Mouse (Mus musculus) adipocyte (in vitro differentiated cells): ENCODE data around the gene Adam19.

Experiments
- DNase-seq: peaks from one replicate; pipeline ENCODE4 v3.0.0-alpha.2; 2016; ENCODE audit warnings: low spot score

Adam19 gene

GRCm38 (mm10) chr11:46073061-46073849 is 17.5 kb downstream of the Adam19 start:
- DNase-seq = peak; percentile 50

- DNase-seq = no peak
Observed at GRCm38 (mm10) chr11:46073850-46074688, 18.3 kb downstream of the Adam19 start.

GRCm38 (mm10) chr11:46075507-46075906 is 19.7 kb downstream of the Adam19 start:
- no peak for DNase-seq

- no peak for DNase-seq
Observed at GRCm38 (mm10) chr11:46076442-46077158, 20.8 kb downstream of the Adam19 start.

DNA sequence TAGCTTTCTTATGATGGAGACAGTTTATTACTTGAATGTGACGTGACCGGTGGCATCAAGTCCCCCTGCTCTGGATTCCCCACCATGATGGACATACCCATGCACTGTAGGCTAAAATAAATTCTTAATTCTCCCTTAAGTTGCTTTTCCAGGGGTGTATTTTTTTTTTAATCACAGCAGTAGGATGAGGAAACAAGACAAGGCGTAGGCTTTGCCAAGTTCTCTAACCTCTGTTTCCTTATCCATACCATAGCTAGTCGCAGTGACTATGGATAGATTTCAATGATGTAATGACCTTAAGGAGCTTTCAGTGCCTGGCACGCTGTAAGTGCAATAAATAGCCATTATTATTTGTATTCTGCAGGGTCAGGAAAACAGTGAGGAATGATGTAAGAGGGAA is 21.5 kb downstream of the Adam19 start:
- peak; percentile 28 for DNase-seq

GRCm38 (mm10) chr11:46077732-46078375 is 22.1 kb downstream of the Adam19 start:
- no peak for DNase-seq

DNA sequence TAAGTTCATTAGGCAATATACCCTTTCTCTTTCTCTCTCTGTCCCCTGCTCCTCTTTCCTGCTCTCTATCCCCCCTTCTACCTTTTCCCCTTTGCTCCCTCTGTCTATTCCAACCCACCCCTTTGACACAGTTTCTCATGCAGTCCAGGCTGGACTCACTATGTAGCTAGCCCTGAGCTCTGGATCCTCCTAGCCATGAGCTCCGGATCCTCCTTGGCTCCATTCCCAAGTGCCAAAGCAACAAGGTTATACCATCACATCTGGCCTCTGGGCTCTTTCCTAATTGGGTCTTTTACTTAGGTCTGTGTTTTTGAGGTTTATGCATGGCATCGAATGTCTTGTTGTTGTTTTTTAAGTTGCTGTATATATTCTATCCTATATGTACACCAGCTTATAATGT is 25.3 kb downstream of the Adam19 start:
- DNase-seq = peak; percentile 52

DNA sequence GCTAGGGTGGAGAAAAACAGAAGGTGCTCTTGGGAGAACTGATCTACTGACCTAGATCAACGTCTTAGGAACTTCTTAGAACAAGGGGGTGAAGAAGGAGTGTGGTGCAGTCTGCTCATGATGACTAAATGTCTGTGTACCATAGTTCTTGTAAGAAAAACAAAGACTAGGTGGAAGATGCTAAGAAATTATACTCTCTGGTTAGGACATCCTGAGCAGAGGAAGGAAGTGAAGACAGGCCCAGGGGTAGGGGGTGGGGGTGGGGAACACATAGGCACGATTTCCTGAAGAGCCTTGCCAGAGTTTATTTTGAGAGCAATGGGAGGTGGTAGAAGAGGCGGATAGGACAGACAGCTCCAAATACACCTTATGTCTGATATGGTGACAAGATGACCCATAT is 27.6 kb downstream of the Adam19 start:
- no peak for DNase-seq

DNA sequence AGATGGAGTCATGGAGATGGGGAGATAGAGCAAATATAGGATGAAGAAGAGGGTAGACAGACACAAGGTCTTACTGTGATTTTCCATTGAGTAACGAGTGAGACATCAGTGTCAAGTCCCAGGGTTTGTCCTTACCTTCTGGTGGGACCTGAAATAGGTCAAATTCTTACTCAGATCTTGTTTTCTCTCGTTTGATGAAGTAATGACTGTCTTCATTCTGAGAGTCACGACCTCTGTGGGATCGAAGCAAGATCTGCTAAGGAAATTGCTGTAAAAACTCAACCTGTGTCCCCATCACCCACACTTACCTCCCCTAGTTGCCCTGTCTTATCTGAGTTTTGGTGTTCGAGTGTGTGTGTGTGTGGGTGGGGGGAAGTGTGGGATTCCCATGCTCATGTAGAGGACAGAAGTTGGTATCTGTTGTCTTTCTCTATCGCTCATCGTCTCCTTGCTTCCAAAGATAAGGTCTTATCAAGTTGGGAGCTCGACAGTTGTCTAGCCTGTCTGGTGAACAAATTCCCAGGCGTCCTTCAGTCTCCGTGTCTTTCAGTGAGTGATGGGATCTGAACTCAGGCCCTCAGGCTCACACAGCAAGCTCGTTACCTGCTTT is 28.1 kb downstream of the Adam19 start:
- no peak for DNase-seq

DNA sequence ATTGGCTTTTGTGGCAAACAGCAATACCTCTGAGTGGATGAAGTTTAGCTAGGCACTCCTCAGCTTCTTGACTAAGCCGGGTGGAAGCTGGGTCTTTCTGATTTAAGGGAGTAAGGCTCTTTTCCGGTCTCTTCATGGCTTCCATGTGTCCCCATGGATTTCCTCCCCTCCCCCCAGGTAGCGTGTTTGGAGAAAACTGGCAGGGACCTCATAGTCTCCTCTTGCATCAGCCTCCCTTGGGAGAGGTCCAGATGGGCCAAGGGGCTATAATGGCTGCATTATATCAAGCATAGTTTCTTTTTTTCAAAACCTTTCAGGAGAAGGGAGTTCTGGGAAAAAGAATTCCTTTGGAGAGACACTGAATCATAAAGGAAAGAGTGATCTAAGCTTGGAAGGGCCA is 28.8 kb downstream of the Adam19 start:
- peak; percentile 93 for DNase-seq

DNA sequence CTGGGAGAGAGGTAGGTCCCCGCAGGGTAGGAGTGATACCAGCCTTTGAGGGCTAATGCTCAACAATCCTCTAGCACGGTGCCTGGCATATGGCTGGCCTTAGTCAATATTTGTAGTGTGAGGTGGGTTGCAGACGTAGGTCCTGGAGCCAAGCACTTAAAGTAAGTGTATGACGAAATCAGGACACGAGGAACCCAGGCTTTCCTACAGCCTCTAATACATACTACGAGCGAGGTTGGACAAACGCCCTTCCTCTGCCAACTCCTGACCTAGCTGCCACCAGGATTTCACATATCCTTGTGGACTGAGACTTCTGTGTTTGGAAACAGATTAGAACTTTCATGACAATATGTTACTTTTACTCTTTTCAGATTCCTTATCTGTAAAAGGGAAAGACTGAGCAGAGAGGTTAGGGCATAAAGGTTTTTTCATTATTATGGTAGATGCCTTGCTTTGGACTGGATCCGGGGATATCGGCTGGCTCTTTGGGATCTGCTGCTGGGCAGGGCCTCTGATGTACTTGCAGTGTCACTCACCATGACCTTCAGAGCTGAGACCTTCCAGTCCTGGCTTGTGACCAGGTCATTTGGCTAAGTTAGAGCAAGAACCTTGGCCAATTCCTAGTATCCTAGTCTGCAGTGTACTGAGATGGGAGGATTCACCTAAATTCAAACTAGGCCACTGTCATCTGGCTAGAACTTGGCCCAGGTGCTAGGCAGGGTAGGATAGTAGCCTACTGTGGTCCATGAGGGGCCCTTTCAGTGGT is 29.8 kb downstream of the Adam19 start:
- peak; percentile 43 for DNase-seq

- DNase-seq = no peak
Observed at GRCm38 (mm10) chr11:46086446-46086845, 30.7 kb downstream of the Adam19 start.

DNA sequence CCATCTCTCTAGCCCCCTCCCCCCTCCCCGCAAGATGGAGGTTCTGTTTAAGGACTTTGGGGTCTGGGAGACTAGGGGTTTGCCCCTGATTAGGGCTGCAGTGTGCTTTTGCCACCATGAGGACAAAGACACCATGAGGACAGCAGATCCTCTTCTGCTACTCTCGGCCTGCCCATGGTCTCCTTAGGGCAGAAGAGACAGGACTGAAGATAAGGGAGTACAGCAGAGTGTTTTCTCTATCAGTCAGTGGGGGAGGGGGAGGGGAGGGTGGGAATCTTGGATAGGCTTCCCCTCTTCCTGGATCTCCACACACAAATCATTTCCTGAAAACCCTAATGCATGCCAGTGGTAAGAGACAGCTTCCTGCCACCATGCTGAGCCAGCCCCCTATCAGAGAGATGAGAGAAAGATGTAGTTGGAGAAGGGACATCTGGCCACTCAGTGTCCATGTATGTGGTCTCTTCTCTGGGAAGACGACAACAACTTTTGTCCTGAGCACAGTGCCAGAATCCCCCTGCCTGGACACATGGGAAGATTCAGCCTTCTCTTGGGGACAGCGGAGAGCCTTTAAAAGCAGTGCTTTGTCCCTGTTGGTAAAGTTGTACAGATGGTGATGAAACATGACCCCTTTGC is 33.4 kb downstream of the Adam19 start:
- DNase-seq = no peak

GRCm38 (mm10) chr11:46090036-46090725 is 34.4 kb downstream of the Adam19 start:
- DNase-seq = no peak

GRCm38 (mm10) chr11:46090951-46091667 is 35.3 kb downstream of the Adam19 start:
- no peak for DNase-seq

GRCm38 (mm10) chr11:46092121-46092520 is 36.3 kb downstream of the Adam19 start:
- no peak for DNase-seq

DNA sequence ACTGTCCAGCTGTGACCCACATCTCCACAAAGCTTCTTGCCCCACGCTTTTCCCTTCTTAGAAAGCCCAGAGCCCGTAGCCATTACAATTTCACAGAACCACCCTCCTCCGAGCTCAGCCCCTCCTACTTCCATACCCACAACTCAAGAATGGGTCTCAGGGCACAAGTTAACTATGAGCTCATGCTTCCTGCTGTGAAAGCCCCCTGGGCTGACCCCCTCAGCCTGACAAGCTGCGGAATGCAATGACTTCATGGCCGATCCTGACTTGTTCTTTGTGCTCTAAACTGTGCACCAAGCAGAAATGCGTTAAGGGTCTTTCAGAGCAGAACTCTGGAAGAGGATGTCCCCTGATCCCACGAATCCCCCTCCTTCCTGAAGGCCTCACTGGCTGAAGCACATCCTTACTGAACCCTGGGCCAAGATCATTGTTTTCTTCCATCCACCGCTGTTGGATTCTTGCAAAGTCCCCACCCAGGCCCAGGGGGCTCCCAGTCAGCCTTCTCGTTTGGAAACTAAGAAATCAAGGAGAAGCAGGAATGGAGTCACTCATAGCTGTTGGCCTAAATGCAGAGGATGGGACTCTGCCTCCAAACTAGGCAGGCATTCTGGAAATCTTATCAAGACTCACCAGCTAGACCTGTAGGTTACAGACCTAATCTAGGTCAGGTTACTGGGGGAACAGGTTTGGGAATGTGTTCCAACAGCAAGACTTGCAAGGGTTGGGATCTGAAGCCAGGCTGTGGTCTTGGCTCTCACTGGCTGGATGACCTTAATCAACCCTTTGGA is 39.9 kb downstream of the Adam19 start:
- DNase-seq = no peak

- DNase-seq = no peak
Observed at GRCm38 (mm10) chr11:46096265-46096649, 40.5 kb downstream of the Adam19 start.
